Mouse (Mus musculus): Measurements from ENCODE around the gene Nf2.

GRCm38 (mm10) chr11:4853021-4853420 lies 3.7 kb upstream of the Nf2 start:
- no peak for TF ChIP-seq MAZ (IDR thresholded peaks at IDR 0.05; ENCODE audit: low read depth, low read length)
- no peak for TF ChIP-seq BHLHE40 (IDR thresholded peaks at IDR 0.05; ENCODE audit: low read depth, low read length)
- TF ChIP-seq UBTF (IDR thresholded peaks at IDR 0.05; ENCODE audit: low read depth, low read length): no peak
- TF ChIP-seq RAD21 (IDR thresholded peaks at IDR 0.05; ENCODE audit: low read depth, low read length): no peak
- TF ChIP-seq POLR2A (IDR thresholded peaks at IDR 0.05; ENCODE audit: low read depth, low read length): no peak

All from CH12.LX (cell line).